Mouse (Mus musculus) G1E (cell line): ENCODE results near the gene Chka.

Experiments used
- CTCF ChIP-seq: IDR thresholded peaks from 2 replicates; pipeline ENCODE4 v1.5.1; 2012; ENCODE audit warnings: low read depth, low read length, inconsistent platforms, mixed read lengths
- GATA1 ChIP-seq: IDR thresholded peaks from 2 replicates; pipeline ENCODE4 v1.6.1; 2012; ENCODE audit warnings: borderline replicate concordance, low read length, inconsistent platforms, mixed read lengths
- GATA2 ChIP-seq: IDR thresholded peaks from 2 replicates; pipeline ENCODE4 v1.6.1; 2012; ENCODE audit warnings: low read depth, low read length, inconsistent platforms, borderline replicate concordance
- POLR2AphosphoS5 ChIP-seq: IDR thresholded peaks from 2 replicates; pipeline ENCODE4 v1.6.1; 2012; ENCODE audit warnings: low read depth, low read length, inconsistent platforms; ENCODE audit not compliant: insufficient replicate concordance
- TAL1 ChIP-seq: conservative IDR thresholded peaks from 2 replicates; pipeline ENCODE4 v1.6.1; 2012; ENCODE audit warnings: low read depth, low read length, inconsistent platforms, mixed read lengths

DNA sequence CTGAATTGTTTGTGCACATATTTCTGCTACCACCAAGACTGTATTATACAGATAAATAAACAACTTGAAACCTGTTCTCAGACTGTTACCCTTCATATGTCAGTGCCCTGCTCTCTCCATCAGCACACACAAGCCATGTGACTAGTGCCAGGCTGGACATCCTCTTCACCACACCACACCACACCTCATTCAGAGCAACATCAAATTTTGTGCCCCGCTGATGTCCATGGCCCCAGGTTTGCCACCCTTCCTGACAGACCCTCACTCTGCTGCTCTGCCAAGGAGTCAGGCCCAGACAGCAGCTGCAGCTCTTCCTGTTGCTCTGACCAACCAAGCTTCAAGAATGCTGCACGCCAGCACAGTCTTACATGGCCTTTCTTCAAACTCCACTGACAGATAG lies 42.7 kb downstream of the Chka start:
- TF ChIP-seq CTCF = no peak
- TF ChIP-seq POLR2AphosphoS5 = no peak
- TF ChIP-seq GATA1 = no peak
- no peak for TF ChIP-seq TAL1
- TF ChIP-seq GATA2 = no peak
